Mouse (Mus musculus) hematopoietic stem cell, adult 5-6 weeks (primary cell): Measurements from ENCODE around the gene Dynlrb2. TPM values are rescaled to one million over a fixed set of nuclear protein-coding genes. Genes with fewer than 3 reads are reported as not detected.
A peak's percentile ranks its signal among the peaks of the same experiment; 100 is the strongest.

ENCODE experiments used
- ATAC-seq, 2 experiments: fragments of 125-278 bp in 1 of 2; replicated peaks in 1 of 2; 2 replicates each; pipeline ENCODE4 v1.8.0; 2016 to 2017; ENCODE audit warnings: inconsistent platforms in 2 of 2, mild to moderate bottlenecking in 2 of 2, moderate number of reproducible peaks in 2 of 2, low read depth in 1 of 2, moderate TSS enrichment in 1 of 2; ENCODE audit not compliant: low FRiP score in 2 of 2, poor library complexity in 2 of 2, severe bottlenecking in 2 of 2, insufficient read depth in 1 of 2, low TSS enrichment in 1 of 2
- total RNA-seq: library from RNA; stranded (forward); fragments of 172-1452, 232-1000 nt; gene quantifications from 2 replicates; pipeline ENCODE4 v1.2.3, GENCODE M21; 2017

Gene Dynlrb2
- not detected in 2 replicates for total RNA-seq

DNA sequence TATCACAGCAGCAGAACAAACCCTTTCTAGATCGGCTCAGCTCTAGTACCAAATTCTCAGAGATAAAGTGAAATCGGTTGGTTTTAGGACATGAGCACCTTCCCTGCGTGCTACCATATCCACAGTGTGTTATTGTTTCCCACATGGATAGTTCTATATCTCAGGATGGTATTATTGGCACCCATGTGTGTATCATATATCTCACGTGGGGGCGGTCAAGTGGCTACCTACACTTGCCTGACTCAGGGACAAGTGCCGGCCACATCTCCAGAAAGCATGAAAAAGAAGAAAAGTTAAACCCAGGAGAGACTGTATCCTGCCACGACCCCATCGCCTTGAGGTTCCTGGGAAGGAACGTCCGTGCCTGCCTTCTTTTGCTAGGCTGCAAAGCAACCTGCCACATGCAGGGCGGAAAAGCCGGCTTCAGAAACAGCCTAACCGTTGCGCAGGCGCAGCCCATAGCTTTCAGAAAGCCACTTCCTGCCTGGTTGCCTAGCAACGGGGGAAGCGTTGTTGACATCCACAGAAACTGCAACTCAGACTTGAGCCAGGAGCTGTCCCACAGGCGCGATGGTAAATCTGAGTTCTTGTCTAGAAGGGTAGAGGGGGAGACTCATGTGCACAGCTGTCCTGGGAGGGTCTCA lies at the start of gene Dynlrb2:
Dynlrb2 (plus strand) TSS at position 498 of the 644 bp plus-strand sequence.
- peak; percentile 98 to 99 for ATAC-seq

DNA sequence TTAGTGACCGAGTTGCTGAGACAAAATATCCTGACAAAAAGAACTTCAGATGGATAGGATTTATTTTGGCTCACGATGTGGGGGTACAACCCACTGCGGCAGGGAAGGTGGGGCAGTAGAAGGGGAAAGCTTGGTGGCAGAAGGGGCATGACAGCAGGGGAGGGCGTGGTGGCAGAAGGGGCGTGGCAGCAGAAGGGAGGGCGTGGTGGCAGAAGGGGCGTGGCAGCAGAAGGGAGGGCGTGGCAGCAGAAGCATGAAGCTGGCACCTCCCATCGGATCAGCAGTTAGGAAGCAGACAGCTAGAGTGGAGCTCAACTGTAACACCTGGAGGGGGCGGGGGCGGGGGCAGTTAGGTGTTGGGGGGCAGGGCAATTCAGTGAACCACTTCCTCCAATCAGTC lies 46.2 kb upstream of the Dynlrb2 start:
- no peak for ATAC-seq

DNA sequence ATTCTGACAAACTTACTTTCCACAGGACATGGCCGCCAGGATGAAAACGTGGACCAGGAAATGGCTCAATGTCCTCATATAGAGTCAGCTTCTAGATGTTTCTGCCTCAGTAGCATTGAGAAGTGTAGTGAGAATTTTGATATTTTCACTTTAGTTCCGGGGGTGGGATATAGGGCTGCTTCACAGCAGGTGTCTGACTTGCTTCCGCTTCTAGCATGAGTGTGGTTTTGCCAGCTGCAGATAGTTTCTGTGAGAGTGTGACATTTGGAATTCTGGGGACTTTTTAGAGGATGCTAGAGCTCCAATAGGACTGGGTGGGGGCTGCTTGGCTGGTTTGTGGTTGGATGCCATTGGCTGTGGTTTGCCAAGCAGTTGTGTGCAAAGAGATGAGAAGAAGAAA lies 43.3 kb upstream of the Dynlrb2 start:
- no peak for ATAC-seq

DNA sequence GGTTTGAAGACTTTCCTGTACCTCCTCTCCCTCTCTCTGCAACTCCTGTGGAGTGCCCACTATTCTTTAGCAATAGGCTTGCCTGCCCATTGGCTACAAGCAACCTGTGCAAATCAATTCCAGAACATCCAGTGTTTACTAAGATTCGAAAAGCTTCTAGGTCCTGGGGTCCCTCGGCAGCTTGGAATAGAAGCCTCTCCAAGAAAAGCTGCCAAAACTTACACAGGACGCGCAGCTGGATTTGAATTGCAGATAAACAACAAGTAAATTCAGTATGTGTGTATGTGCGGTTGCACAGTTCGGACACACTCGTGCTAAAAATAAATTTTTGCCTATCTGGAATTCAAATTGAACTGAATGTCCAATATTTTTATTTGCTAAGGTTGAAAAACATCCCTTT lies 38.2 kb upstream of the Dynlrb2 start:
- ATAC-seq = no peak

DNA sequence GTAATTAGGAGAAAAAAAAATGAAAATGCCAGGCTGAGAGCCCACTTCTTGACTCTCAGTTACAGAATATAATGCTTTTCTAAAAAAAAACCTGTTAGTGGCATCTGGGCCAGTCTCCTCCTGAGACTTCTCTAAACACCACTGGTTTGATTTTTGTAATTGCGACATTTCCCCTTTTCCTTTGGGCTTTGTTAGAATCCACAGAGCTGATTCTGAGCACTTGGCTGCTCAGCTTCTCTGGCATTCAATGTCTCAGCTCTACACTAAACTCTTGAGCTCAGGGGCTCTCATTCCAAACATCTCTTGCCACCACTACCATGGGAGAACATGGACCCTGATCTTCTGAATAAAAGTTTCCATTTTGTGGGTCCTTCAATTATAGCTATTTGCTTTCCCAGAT lies 37.7 kb upstream of the Dynlrb2 start:
- ATAC-seq = no peak

DNA sequence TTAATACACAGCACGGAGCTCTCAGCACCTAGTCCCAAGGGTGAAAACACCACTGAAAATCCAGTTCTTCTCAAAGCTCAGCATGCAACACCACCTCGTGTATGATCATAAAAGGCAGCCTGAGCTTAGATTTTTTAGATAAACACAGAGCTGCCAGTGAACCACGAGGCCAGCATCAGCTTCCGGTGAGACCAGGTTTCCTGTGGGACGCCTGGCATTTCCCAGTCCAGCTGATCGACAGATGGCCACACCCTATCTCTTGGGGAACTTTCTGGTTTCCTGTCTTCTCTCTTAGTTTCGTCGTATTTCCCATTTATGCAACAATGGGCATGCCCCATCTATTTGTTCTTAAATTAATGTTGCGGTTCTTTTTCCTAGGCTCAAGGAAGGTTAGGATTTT lies 26.8 kb upstream of the Dynlrb2 start:
- ATAC-seq = peak; percentile 9 to 54; a peak in 1 of 4 replicates

DNA sequence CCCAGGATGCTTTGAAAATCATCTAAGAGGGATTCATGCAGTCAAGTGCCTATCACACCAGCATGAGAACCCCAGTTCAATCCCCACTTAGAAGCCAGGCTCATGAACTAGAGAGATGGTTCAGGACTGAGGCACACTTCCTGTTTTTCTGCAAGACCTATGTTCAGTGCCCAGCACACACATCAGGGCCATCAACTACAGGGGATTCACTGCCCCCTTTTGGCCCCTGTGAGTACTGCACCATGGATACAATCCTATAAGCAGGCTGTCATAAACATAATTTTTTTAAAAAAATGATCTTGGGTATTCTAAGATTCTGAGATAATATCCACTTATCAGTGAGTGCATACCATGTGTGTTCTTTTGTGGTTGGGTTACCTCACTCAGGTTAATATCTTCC lies 26.1 kb upstream of the Dynlrb2 start:
- ATAC-seq = peak in 1 of 2 experiments; percentile 57; a peak in 1 of 4 replicates

DNA sequence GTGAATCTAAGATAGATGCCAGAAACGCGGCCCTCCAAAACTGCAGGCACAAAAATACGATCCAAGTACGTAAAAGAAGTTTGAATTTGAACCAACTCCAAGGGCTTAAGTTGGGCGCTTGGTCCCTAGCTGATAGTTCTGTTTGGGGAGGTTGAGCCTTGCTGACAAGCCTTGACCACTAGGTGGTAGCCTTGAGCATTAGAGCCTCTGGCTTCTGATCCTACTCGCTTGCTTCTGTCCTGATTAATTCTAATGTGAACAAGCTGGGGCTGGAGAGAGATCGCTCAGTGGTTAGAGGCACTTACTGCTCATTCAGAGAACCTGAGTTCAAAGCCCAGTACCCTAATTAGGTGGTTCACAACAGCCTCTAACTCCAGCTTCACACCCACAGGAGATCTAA lies 23.9 kb upstream of the Dynlrb2 start:
- ATAC-seq = peak; percentile 79 to 84

DNA sequence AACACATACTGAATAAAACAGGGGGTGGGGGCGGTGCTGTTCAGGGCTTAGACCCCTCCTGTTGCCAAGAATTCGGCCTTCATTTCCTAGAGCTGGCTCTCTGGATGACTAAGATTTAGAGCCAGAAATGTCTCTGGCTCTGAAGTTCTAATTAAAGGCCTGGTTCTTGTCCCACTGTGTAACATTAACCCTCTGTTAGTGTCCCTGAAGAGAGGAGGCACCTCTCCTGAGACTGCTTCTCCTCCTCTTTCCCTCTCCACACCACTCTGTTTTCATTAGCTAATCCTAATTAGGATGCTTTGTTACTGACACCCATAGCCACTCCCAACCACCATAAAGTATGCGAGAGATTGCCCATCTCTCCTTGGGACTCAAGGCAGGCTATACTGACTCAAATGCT lies 22.0 kb upstream of the Dynlrb2 start:
- no peak for ATAC-seq

DNA sequence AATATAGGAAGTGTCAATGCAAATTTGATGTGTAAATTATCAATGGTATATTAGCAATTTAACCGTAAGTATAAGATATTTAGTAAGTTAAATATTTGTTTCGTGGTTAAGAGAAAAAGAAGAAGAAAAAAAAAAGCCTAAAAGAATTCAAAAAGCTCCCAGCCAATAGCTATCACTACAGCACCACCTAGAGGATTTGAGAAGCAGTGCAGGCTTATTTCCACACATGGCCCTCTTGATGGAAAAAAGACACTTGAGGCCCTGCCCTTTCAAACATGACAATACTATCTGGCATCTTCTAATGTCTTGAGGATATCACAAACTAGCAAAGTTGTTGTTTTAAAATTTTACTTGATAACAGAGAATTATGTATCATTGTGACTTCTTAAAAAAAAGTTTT lies 20.7 kb upstream of the Dynlrb2 start:
- ATAC-seq = peak; percentile 51; a peak in 2 of 4 replicates

DNA sequence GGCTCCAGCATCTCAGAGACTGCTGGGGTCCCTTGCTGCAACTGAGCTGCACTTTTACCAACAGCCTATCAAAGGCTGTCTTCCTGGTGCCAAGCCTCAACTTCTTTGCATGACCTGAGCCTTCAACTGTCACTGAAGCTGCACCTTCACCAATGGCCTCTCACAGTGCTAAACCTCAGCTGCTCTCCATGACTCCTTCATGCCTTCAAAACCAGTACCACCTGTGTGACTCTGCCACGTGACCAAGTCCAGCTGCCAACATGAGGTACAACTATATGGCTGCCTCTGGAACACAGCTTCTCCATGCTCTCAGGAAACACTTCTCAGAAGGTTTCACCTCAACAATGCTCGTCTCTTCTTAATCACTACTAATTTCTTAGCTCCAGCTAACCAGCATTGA lies 16.2 kb upstream of the Dynlrb2 start:
- no peak for ATAC-seq

DNA sequence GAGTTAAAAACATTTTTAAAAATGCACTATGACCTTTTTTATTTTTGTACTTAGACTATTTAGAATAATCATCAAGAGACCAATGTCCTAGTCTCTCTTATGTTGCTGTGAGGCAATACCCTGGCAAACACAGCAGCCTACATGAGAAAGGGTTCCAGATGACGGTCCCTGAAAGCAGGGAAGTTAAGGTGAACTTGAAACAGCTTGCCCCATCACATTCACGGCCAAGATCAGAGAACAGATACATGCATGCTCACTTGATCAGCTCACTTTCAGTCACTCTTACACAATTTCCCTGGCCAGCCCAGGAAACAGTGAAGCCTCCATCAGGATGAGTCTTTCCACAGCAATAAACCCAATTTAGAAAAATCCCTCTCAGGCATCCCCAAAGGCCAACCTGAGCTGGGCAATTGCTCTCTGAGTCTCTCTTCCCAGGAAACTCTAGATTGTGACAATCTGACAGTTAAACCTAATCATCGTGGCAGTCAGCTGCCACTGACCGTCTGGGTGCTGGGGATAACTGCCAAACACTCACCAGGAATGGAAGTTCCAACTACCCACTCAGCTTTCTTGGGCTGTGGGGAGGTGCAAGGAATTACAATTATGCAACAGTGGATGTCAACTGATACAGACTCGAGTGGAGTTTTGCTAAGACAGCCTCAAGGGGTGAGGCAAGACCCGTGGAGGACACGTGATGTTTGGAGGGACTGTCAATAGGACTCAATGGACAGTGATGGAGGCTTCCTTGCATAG lies 4.5 kb upstream of the Dynlrb2 start:
- ATAC-seq = no peak

DNA sequence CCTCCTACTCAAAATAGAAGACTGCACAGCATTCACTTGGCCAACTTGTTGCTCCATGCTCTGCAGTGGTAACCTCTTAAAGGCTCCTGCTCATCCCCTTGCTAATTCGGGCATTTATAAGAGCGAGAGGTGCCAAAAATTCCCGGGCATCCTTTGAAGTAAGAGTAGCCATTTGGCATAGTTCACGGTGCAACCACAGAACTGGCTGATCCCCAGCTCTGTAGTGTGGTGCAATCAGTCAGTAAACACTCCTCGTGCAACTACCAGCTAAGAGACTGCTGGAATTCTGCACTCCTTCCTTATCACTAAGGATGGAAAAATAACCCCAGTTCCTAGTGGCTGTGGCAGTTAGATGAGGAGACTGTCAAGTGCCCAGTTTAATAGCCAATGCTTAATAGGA lies 3.9 kb downstream of the Dynlrb2 start:
- ATAC-seq = no peak

DNA sequence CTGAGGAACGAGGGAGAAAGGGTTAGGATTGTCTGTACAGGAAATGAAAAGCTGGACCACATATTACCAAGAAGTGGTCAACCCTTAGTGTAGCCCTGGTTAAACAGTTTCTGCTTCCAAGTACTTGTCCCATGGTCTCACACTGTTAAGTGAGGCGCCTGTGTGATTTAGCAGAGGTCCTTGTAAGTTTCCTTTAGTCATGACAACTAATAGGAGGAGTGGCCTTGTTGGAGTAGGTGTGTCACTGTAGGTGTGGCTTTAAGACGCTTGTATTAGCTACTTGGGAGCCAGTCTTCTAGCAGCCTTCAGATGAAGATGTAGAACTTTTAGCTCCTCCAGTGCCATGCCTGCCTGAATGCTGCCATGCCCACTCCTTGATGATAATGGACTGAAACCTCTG lies 4.5 kb downstream of the Dynlrb2 start:
- no peak for ATAC-seq

DNA sequence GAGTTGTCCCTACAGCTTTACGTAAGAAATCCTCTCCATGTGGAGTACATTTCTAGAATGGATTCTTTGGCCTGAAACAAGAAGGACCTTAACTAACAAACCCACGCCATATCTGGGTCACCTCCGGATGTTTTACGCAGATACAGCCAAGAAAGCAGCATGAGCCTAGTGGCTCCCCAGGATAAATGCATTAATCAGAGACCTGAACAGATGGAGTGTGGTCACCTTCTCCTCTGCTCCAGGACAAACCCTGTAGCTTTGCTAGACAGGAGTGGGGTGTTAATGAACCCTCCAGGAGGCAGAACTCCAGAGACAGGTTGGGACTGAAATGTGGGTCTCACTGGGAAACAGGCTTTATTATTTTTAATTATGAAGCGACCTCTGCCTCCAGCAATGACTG lies 14.9 kb downstream of the Dynlrb2 start:
- no peak for ATAC-seq

DNA sequence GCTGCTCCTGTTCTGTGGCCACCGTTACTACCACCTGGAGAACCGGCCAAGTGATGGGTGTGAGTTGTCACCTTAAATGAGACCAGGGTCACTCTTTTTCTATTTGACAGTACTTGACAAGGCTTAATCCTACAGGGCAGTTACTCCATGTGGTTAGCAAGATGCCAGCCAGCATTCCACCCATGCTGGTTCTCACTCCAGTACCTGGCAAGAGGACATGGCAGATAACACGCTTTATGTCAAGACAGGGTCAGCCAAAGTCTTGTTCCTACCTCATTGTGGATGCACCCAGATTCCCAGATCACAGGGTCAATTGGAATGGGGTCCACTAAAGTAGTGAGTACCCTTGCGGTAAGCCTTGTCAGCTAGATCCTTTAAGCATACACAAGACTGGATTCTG lies 16.4 kb downstream of the Dynlrb2 start:
- ATAC-seq = no peak

DNA sequence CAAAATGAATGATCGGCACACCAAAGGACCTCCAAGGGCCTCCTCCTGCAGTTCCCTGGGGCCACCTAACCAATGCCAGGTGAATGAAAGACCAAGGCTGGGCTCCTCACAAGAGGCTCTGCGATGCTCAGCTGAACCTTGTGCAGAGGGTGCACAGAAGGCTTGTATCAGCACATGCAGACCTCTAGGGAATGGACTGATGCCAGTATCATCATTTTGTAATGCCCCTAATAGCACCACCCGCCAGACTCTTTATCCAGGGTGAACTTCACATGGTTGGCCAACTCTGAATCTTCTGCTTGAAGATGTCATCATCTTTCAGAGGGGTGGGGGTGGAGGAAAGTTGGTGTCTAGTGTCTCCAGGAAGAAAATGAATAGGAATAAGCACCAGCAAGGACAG lies 16.9 kb downstream of the Dynlrb2 start:
- no peak for ATAC-seq

DNA sequence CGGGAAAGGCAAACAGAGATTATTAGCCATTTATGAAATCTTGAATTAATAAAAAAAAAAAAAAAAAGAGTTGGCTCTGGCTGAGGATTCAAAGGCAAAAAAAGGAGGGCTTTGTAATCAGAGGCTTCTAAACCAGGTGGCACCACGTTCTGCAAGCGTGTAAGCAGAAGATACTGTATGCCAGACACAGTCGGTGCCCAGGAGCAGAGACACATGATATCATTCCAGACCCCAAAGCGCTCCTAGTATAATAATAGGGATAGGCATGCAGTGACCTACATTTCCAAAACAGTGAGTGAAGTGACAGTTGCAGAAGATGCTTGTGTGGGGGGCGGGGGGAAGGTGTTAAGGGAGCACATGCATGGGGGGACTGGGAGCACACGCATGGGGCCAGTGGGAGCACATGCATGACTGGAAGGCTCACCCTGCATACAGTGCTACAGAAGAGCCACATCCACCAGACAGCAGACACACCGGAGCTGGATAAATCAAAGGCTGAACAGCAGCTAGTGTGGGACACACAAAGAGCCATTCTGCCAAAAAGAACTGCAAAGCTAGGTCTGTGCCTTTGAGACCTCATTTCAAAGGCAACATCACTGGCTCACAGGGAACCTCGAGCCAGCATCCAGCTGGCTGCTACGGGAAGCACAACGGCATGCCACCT lies 17.5 kb downstream of the Dynlrb2 start:
- ATAC-seq = no peak
